ENCODE assay signal across 8 mouse cellular contexts in the genomic region with DNA sequence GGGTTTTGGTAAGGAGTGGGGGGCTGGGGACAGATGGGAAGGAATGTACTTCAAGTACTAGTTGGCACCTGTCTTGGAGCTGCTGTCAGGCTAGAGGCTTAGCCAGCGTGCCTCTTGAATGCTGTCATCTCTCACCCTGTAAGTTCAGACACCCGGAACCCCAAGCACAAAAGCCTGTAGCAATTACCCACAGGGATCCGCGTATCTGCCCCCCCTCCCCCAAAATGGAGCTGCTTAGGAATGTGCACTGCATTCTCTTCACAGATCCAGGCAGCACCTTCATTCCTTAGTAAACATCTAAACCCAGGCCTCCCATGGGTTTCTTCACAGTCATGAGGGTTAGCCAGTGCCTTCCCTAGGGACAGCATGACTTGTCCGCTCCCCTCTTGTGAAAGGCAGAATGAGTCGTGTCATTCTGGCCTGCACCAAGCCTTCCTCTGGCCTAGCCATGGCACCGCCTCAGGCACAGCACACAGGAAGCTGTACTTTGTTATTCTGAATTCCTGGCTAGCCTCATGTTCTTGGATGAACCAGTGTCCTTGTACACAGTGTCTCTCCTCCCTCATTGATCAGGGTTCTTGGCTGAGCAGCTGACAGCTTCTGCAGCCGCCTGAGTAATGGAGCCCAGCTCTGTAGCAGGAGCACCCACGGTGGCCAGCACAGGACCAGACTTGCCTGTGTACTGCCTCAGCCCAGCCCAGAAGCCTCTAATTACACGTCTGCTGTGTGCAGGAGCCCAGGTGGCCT. TPM values are rescaled to one million over a fixed set of nuclear protein-coding genes. Genes with fewer than 3 reads are reported as not detected.
DNase-seq lines count a peak whose midpoint lies in the region; ATAC-seq and TF ChIP-seq lines count a peak whose summit lies in the region.

No protein-coding gene starts in this region.

- H3K36me3 ChIP-seq in embryonic facial prominence, embryonic 10.5 days (replicated peaks): peaks cover 27% of the 10 kb centered on the region
- peaks cover 20% of the 10 kb centered on the region for H3K36me3 ChIP-seq in heart, postnatal 0 days (replicated peaks; ENCODE audit: control insufficient read depth, insufficient read depth, low read length)

- DNase-seq in right cerebral cortex, adult 18-20 months: peak; percentile 46
- DNase-seq in right cerebral cortex, postnatal 36 days (ENCODE audit: low spot score in 2 of 2): no peak
- peak; percentile 60 for DNase-seq in embryonic facial prominence, embryonic 10.5 days (ENCODE audit: low spot score)
- DNase-seq in heart, postnatal 0 days (ENCODE audit: low spot score): no peak
- DNase-seq in kidney, postnatal 25 days: peak; percentile 50 to 88
- DNase-seq in lung, postnatal 4 days: peak; percentile 41 to 61
- no peak for DNase-seq in spleen, adult 12 weeks (ENCODE audit: low spot score)

- peak overlapping the region; percentile 71 for H3K27ac ChIP-seq in embryonic facial prominence, embryonic 10.5 days (replicated peaks)
- H3K27ac ChIP-seq in heart, postnatal 0 days (ENCODE audit: low read depth): peak overlapping the region; percentile 27

- ATAC-seq in heart, postnatal 0 days (ENCODE audit: insufficient read depth, low read depth): peak; percentile 65
- no peak for ATAC-seq in megakaryocyte progenitor cell, adult 5-6 weeks (replicated peaks; ENCODE audit: poor library complexity)

- TF ChIP-seq EP300 in heart, postnatal 0 days (IDR thresholded peaks at IDR 0.05; ENCODE audit: low read depth): no peak

- 0 out of 2 replicates have a peak overlapping the region, but pooled peaks have one; percentile 17 for H3K9ac ChIP-seq in heart, postnatal 0 days (replicated peaks; ENCODE audit: low read depth, low read length)

- peak overlapping the region; percentile 19 for H3K4me3 ChIP-seq in embryonic facial prominence, embryonic 10.5 days
- no peak overlapping the region for H3K4me3 ChIP-seq in heart, postnatal 0 days (ENCODE audit: low read depth, low read length)

- H3K4me1 ChIP-seq in embryonic facial prominence, embryonic 10.5 days: peaks cover 47% of the 10 kb centered on the region
- H3K4me1 ChIP-seq in heart, postnatal 0 days (ENCODE audit: control insufficient read depth, insufficient read depth): peaks cover 20% of the 10 kb centered on the region

- H3K4me2 ChIP-seq in heart, postnatal 0 days (ENCODE audit: low read depth, low read length): no peak overlapping the region

- no peak for TF ChIP-seq CTCF in heart, postnatal 0 days (IDR thresholded peaks at IDR 0.05; ENCODE audit: low read depth)

- no peaks in the 10 kb centered on the region for H3K27me3 ChIP-seq in embryonic facial prominence, embryonic 10.5 days (replicated peaks; ENCODE audit: low read depth, poor library complexity, severe bottlenecking)
- H3K27me3 ChIP-seq in heart, postnatal 0 days (ENCODE audit: control insufficient read depth, insufficient read depth, low read length): no peaks in the 10 kb centered on the region

- H3K9me3 ChIP-seq in embryonic facial prominence, embryonic 10.5 days: no peaks in the 10 kb centered on the region
- H3K9me3 ChIP-seq in heart, postnatal 0 days (replicated peaks; ENCODE audit: control insufficient read depth, low read length): no peaks in the 10 kb centered on the region

- WGBS in embryonic facial prominence, embryonic 10.5 days: 24% methylated on average over 10 of the region's 10 CpGs
- 28% methylated on average over 10 of the region's 10 CpGs for WGBS in heart, postnatal 0 days

RNA-seq across cellular contexts. Expression of gene Errfi1, which starts 17.8 kb away (rescaled TPM):
- polyA plus RNA-seq in embryonic facial prominence, embryonic 10.5 days (2016; fragmentation: Nextera tagmentation; extraction: Ambion mirVana): 27.0 and 28.1 TPM in 2 replicates
- 16.0 and 33.7 TPM in 2 replicates for total RNA-seq in heart, postnatal 0 days (2014; rRNA removed; ENCODE audit: low replicate concordance)
- 7.4 and 7.9 TPM in 2 replicates for polyA plus RNA-seq in heart, postnatal 0 days (2015; fragmentation: Nextera tagmentation; extraction: Ambion mirVana)
- total RNA-seq in megakaryocyte progenitor cell, adult 5-6 weeks (2015): 0.84 and 1.2 TPM in 2 replicates
- total RNA-seq in megakaryocyte progenitor cell, adult 5-6 weeks (2017): 0.54 and 0.61 TPM in 2 replicates

RNA-seq across cellular contexts. Expression of gene Park7, which starts 42.7 kb away (rescaled TPM):
- polyA plus RNA-seq in embryonic facial prominence, embryonic 10.5 days (2016; fragmentation: Nextera tagmentation; extraction: Ambion mirVana): 496 and 508 TPM in 2 replicates
- 120 and 152 TPM in 2 replicates for total RNA-seq in heart, postnatal 0 days (2014; rRNA removed; ENCODE audit: low replicate concordance)
- 322 and 333 TPM in 2 replicates for polyA plus RNA-seq in heart, postnatal 0 days (2015; fragmentation: Nextera tagmentation; extraction: Ambion mirVana)
- 303 and 339 TPM in 2 replicates for total RNA-seq in megakaryocyte progenitor cell, adult 5-6 weeks (2015)
- total RNA-seq in megakaryocyte progenitor cell, adult 5-6 weeks (2017): 449 and 454 TPM in 2 replicates

RNA-seq across cellular contexts. Expression of gene Tnfrsf9, which starts 42.8 kb away (rescaled TPM):
- 0.38 and 0.69 TPM in 2 replicates for polyA plus RNA-seq in embryonic facial prominence, embryonic 10.5 days (2016; fragmentation: Nextera tagmentation; extraction: Ambion mirVana)
- total RNA-seq in heart, postnatal 0 days (2014; rRNA removed; ENCODE audit: low replicate concordance): 2.0 and 3.5 TPM in 2 replicates
- polyA plus RNA-seq in heart, postnatal 0 days (2015; fragmentation: Nextera tagmentation; extraction: Ambion mirVana): 0.36 and 0.53 TPM in 2 replicates
- 0.15 TPM in 1 of 2 replicates, not detected in the other for total RNA-seq in megakaryocyte progenitor cell, adult 5-6 weeks (2015)
- total RNA-seq in megakaryocyte progenitor cell, adult 5-6 weeks (2017): not detected in 2 replicates

Comparison
In these comparisons a context has a peak if more than half of its experiments do, and no peak if none do; other contexts are left out.
1. DNase-seq: peak in right cerebral cortex, adult 18-20 months (single experiment), embryonic facial prominence, embryonic 10.5 days (single experiment), kidney, postnatal 25 days (2 of 2) and lung, postnatal 4 days (2 of 2); none in right cerebral cortex, postnatal 36 days (0 of 2), heart, postnatal 0 days (single experiment) and spleen, adult 12 weeks (single experiment).